Mouse (Mus musculus) myocyte (in vitro differentiated cells): ENCODE measurements around the gene Fam3a.

ENCODE experiments used
- CEBPB ChIP-seq: IDR thresholded peaks from 2 replicates; pipeline ENCODE4 v1.6.1; 2011; ENCODE audit warnings: mild to moderate bottlenecking, moderate library complexity; ENCODE audit not compliant: poor library complexity, insufficient read depth, severe bottlenecking
- E2F4 ChIP-seq: IDR thresholded peaks from one replicate; pipeline ENCODE4 v1.6.1; 2011; ENCODE audit warnings: mild to moderate bottlenecking, control low read depth, moderate library complexity; ENCODE audit not compliant: insufficient read depth
- MAX ChIP-seq: IDR thresholded peaks from one replicate; pipeline ENCODE4 v1.6.1; 2011; ENCODE audit warnings: low read depth, mild to moderate bottlenecking, control low read depth
- MYOD1 ChIP-seq, 3 experiments: IDR thresholded peaks; one replicate each; pipeline ENCODE4 v1.6.1; 2011; ENCODE audit warnings: control low read depth in 2 of 3, low read depth in 2 of 3, mild to moderate bottlenecking in 2 of 3, moderate library complexity in 1 of 3; ENCODE audit not compliant: insufficient read length in 2 of 3, control insufficient read depth in 1 of 3
- MYOG ChIP-seq, 3 experiments: IDR thresholded peaks; one replicate each; pipeline ENCODE4 v1.6.1; 2011; ENCODE audit warnings: control low read depth in 2 of 3, low read depth in 2 of 3, mild to moderate bottlenecking in 2 of 3; ENCODE audit not compliant: insufficient read length in 2 of 3, control insufficient read depth in 1 of 3, insufficient read depth in 1 of 3
- POLR2A ChIP-seq: IDR thresholded peaks from one replicate; pipeline ENCODE4 v1.6.1; 2011; ENCODE audit warnings: low read depth, mild to moderate bottlenecking, control low read depth, moderate library complexity; ENCODE audit not compliant: insufficient read length
- TCF12 ChIP-seq: IDR thresholded peaks from one replicate; pipeline ENCODE4 v1.6.1; 2011; ENCODE audit warnings: mild to moderate bottlenecking, control low read depth; ENCODE audit not compliant: poor library complexity, insufficient read depth, severe bottlenecking
- TCF3 ChIP-seq: IDR thresholded peaks from one replicate; pipeline ENCODE4 v1.6.1; 2011; ENCODE audit warnings: low read depth, control low read depth; ENCODE audit not compliant: insufficient read length
- USF1 ChIP-seq: IDR thresholded peaks from one replicate; pipeline ENCODE4 v1.6.1; 2011; ENCODE audit warnings: low read depth, mild to moderate bottlenecking, control low read depth, moderate library complexity

DNA sequence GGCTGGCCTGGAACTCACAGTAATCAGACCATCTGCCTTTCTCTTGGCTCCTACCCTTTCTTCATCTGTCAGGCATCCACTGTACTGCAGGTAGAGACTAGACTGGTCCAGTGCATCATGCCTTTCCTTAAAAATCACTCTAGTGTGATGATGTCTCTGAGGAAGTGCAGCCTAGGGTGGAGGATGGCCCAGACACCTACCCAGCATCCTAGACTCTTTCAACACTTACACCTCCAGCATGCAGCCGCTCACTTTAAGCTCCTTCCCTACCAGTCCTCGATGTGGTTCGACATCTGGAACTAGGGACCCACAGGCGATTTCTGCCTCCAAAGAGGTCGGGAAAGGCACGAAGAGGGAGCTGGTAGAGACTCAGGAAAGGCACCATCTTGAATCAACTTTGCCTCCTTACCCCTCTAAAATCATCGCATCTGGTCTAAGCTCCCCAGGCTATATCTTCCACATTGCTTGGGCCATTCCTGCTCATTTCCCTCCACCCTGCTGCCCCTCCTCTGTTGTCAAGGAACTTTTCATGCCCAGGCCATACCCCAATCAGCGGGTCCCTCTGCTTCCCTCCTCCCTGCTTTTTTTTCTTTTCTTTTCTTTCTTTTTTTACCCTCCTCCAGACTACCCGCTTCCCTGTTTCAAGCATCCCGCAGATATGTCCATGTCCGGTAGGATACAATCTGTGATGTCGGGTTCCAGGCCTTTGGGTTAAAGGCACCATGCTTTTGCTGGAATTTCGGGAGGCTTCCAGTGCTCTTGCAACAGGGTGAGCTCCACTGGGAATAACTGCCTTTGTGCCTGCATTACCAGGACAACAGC is 40.2 kb downstream of the Fam3a start:
- TF ChIP-seq POLR2A, result no peak
- no peak for TF ChIP-seq TCF12
- TF ChIP-seq CEBPB, result no peak
- TF ChIP-seq E2F4, result no peak
- no peak for TF ChIP-seq USF1
- TF ChIP-seq MYOG (IDR thresholded peaks at IDR 0.05; ENCODE audit: control insufficient read depth in 1 of 3, insufficient read depth in 1 of 3, insufficient read length in 2 of 3, low read depth in 2 of 3), result no peak
- TF ChIP-seq MYOD1 (IDR thresholded peaks at IDR 0.05; ENCODE audit: control insufficient read depth in 1 of 3, insufficient read length in 2 of 3, low read depth in 2 of 3), result no peak
- no peak for TF ChIP-seq MAX
- no peak for TF ChIP-seq TCF3
